Mouse (Mus musculus): ENCODE results near the gene Olfr403.
"Not testable (repeated sequence)": the region's sequence is repeated elsewhere in the genome, so short reads cannot be mapped to it uniquely, and the experiment has no call there.

The Olfr403 gene

DNA sequence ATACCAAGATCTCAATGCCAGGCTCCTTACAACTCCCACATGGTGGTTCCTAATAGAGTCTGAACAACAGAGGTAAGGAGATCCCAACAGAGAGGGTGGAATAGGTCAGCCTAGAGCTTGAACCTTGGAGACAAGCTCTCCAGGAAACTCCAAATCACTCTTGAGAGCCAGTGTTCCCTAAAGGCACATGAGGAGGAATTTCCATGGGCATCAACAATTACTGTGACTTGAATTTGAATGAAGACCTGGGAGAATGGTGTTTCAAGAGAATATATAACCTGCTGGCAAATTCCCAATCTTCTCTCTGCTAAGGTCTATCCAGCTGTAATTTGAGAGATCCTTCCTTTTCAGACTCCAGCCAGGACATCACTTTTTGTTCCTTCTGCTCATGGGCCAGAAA is at the start of gene Olfr403:
TSS of gene Olfr403 (plus strand) at position 301 of the 400 bp plus-strand sequence.
- no peak for DNase-seq

- not testable (repeated sequence) for DNase-seq
Observed at GRCm38 (mm10) chr11:74140001-74140400, 46.0 kb upstream of the Olfr403 start.

DNA sequence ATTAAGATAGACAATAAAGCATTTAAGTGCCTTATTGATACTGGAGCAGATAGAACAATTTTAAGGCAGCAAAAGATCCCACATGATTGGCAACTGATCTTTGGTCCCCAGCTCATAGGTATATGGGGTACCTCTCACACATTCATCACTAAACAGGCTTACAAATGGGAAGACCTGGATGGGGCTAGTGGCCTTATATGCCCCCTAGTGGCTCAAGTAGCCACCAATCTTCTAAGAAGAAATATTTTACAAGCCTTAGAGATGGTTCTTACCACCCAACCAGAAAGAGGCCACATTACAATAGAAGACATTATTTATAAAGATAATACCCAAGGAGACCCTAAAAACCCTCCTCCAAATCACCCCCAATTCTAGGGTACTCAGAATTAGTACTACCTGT is 40.2 kb upstream of the Olfr403 start:
- no peak for DNase-seq

DNA sequence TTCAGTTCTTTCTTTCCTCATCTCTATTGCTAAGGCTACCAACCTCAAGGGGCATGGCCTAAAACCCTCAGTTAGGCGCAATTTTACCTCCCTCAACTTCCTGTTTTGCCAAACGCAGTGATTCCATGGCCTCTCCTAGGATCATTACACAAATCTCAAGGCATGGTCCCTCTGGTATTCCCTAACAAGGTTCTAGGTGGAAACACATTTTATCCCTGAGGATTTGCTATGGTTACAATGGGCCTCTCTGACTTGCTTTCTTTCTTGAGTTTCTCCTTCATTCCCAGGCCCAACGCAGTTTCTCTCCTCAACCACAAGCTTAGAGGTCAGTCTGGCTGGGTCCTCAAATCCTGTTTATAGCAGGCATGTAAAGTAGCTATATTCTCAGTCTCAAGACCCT is 32.8 kb upstream of the Olfr403 start, which contains the start of gene Olfr402:
TSS of gene Olfr402 (plus strand) at position 301 of the 400 bp plus-strand sequence.
- no peak for DNase-seq

GRCm38 (mm10) chr11:74168771-74169170 is 17.3 kb upstream of the Olfr403 start:
- DNase-seq: no peak

GRCm38 (mm10) chr11:74183168-74183567 is 2.9 kb upstream of the Olfr403 start:
- DNase-seq: no peak

DNA sequence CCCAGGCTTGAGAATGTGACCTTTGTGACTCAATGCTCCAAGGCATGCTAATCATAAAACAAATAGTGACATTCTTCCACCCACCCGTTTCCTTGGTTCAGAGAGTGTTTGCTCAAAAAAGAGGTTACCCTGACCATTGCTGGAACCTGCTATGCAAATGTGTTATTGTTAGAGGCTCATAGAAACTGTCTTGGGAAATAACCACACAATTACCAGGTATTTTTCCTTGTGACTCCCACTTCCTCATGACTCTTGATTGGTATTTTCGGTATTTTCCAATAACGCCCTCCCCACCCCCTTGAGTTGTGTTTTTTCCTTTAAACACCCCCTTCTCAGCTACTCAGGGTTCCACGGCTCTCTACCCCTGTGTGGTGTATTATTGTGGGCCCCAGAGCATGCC is 2.3 kb upstream of the Olfr403 start:
- DNase-seq: no peak

DNA sequence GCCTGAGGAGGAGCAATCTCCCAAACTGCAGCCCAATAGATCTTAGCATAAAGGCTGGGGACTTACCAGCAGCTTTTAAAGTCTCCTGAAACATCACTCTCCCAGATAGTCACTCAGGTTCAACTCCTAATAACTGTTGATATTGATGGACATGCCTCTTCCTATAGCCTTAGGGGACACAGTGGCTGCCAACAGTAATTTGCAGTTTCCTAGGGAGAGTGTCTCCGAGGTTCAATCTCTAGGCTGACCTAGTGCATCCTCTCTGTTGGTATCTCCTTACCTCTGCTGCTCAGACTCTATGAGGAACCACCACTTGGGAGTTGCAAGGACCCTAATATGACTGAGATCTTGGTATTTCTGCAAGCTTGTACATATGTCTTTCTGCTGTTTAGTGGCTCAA is 25.2 kb downstream of the Olfr403 start, which contains the start of gene Olfr43:
TSS of gene Olfr43 (minus strand) at position 101 of the 400 bp plus-strand sequence.
- DNase-seq: no peak

GRCm38 (mm10) chr11:74241201-74241600 is 55.2 kb downstream of the Olfr403 start:
- DNase-seq: no peak
